Mouse (Mus musculus): Measurements from ENCODE around the gene Exog.

Gene Exog

DNA sequence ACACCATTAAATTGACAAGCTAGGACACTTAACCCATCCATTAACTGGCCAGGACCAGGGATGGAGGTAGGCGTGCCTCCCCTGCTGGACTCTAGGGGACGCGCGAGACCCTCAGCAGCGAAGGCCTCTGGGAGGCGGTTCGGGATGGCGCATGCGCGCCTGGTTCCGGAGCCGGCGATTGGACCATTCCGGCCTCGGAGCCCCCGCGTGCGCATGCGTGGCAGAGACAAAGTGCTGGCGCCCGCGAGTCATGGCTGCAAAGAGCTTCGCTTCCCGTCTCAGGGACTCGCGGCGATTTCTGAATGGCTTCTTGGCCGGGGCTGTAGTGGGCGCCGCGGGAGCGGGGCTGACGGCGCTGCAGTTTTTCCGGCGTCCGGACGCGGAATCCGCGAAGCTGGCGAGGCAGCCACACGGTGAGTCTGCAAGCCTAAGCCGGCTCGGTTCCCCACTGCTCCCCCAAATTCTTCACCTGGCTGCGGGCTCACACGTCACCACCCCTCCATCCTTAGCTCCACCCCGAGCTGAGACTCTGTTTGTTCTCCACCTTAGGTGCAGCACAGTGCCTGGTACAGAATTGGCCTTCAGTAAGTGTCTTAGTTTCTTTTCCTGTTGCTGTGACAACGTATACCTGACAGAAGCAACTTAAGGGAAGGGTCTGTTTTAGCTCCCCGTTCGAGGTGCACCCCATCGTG lies at the start of gene Exog:
Gene Exog, plus strand, starts transcription at position 206 of the 692 bp plus-strand sequence.
- DNase-seq: peak; percentile 99

GRCm38 (mm10) chr9:119401351-119401750 lies 43.4 kb upstream of the Exog start:
- DNase-seq: no peak

- peak; percentile 90 for DNase-seq
Measured at GRCm38 (mm10) chr9:119401801-119402214, 42.9 kb upstream of the Exog start, which contains the start of gene Acvr2b. Gene Acvr2b (plus strand): TSS chr9:119402118.

DNA sequence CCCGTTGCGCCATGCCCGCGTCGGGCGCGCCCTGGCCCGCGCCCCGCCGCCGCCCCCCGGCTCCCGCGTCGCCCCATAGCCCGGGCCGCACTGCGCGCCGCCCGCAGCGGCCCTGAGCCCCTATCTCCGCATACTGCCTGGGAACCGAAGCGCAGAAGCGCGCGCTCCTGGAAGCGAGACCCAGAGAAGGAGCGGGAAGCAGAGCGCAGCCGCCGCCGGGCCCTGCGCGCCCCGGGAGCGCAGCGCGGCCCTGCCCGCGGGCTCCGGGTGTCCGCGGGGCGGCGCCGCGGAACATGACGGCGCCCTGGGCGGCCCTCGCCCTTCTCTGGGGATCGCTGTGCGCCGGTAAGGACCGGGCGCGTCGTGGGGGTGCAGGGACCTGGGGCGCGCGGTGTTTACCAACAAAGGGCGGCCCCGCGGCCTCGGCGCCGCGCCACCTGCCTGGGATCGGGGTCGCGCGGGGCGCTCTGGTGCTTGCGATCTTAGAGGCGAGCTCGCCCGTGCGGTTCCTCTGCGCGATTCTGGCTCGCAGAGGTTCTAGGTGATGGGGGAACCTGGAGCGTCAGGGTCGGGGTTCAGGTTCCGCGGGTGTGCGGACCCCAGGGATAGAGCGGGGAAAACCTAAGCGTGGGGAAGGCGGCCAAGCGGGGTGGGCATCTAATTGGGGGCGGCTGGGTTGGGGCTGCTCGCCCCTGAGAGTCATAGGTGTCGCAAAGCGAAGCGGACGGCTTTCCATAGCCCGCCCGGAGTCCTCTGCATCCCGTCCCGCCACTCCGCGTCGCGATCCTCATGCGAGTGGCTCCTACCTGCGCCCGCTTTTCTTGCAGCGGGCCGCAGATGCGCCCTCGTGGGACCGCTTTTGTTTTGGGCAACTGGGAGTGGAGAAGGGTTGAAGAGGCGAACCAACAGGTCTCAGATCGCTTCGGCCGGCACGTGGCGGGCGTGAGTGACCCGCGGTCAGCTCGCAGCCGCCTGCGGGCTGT lies 42.2 kb upstream of the Exog start:
- peak; percentile 57 for DNase-seq

- DNase-seq: no peak
Measured at GRCm38 (mm10) chr9:119403236-119403641, 41.5 kb upstream of the Exog start.

GRCm38 (mm10) chr9:119404090-119404489 lies 40.7 kb upstream of the Exog start:
- DNase-seq: no peak

DNA sequence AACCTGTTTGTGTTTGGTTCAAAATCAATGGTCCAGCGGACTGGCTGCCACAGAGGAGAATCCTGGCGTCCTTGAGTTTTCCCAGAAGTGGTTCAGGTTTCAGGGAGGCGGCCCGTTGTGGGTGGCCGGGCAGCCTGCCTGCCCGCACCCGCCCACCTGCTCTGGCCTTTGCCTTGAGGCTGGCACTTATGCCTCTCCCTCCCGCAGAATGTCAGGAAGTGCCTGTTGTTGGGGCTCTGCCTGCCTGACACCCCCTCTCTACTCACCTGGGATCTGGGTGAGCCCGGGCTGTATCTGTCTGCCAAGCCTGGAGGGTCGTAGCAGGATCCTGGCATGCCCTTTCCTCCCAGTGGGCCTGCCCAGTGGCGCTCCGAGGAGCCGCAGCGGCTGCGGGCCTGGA lies 36.9 kb upstream of the Exog start:
- DNase-seq: no peak

- no peak for DNase-seq
Measured at GRCm38 (mm10) chr9:119408898-119409664, 35.7 kb upstream of the Exog start.

DNA sequence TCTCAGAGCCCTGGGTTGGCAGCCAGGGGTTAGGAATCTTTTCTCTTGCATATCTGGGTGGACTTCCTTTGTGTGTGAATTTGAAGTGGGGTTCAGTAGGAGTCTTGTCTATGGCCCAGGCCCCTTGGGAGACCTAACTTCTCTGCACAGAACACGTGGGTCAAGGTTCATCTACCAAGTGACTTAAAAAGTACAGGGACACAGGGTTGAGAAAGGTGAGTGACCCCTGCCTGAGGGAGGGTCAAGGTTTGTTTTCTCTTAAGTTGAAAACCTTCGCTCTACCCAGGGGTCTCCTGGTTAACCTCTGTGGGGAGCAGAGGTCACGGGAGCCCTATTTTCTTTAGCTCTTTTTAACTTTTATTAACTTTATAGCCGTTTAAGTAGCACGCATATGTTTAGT lies 34.9 kb upstream of the Exog start:
- no peak for DNase-seq

GRCm38 (mm10) chr9:119418025-119418424 lies 26.7 kb upstream of the Exog start:
- DNase-seq: no peak

- peak; percentile 53 for DNase-seq
Measured at GRCm38 (mm10) chr9:119419852-119420438, 24.8 kb upstream of the Exog start.

- no peak for DNase-seq
Measured at GRCm38 (mm10) chr9:119425217-119425975, 19.3 kb upstream of the Exog start.

DNA sequence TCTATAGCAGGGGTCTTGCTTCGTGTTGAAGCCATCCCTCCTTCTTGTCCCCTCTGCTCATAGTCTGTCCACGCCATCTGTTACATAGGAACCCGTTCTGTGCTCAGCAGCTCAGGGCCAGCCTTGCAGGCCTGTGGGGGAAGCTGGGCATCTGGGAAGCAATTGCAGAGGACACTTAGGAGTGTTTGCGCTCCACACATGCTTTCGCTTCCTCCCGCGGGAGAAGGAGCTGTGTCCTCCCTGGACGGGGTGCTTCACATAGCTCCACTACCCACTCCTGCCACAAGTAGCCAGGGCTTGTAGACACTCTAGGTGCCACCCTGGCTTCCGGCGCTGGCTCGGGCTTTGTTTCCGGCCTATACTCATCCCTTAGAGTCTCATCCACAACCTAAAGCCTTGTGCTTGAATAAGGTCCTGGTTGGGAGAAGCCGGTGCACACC lies 18.7 kb upstream of the Exog start:
- DNase-seq: no peak

- no peak for DNase-seq
Measured at GRCm38 (mm10) chr9:119426483-119426882, 18.3 kb upstream of the Exog start.

DNA sequence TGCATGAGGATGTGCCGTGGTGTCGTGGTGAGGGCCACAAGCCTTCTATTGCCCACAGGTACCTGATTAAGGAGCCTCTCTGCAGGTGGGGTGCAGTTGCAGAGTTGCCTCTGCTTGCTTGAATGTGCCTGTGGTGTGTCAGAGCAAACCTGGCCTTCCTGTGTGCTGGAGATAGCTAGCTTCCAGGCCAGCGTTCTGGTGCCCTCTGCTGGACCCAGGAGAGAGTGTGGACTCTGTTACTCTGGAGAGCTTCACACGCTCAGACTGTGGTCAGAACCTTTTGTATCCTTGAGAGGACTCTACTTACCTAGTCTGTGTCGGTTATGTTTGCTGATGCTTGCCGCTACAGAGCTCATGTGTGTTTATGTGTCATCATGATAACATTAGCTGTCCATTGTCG lies 14.4 kb upstream of the Exog start:
- DNase-seq: peak; percentile 78

- DNase-seq: no peak
Measured at GRCm38 (mm10) chr9:119435855-119436254, 8.9 kb upstream of the Exog start.

DNA sequence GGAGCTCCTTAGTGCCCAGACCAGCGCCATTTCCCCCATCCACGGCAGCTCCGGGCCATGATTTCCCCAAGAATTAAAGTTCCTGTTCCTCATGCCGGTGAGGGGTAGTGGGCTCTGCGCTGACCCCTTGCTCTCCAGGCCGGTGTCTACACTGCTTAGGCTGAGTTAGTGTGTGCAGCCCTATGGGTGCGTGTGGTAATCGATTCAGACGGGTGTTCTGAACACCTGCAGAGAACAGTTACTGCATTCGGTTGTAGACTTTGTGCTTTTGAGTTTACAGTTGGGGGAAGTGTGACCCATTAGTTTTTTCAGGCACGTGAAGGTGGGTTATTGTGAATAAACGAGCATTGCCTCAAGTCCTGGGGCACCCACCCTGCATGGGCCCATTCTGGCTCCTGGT lies 6.7 kb upstream of the Exog start:
- no peak for DNase-seq

DNA sequence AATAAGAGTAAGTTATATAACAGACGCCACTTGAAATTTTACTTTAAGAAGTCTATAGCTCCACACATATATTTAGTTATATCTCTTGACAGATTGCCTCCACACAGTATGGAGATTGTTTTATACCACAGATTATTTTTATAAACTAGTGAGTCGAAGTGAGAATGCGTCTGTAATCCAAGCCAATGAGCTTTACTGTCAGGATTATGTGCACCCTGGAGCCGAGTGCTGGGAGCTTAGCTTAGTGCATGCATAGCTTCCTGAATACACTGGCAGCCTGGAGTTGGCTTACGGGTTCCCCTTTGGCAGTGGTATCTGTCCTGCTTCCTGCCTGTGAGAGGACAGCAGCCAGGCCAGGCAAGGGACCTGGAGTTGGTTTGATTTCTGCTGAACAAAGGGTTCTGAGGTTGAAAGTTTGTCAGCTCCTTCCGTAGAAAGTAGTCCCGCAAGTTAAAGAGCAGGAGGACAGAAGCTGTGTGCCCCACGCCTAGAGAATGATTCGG lies 6.2 kb upstream of the Exog start:
- no peak for DNase-seq

- no peak for DNase-seq
Measured at GRCm38 (mm10) chr9:119445737-119446136, 994 bp downstream of the Exog start.

GRCm38 (mm10) chr9:119455967-119456366 lies 11.2 kb downstream of the Exog start:
- DNase-seq: no peak

GRCm38 (mm10) chr9:119457122-119457521 lies 12.4 kb downstream of the Exog start:
- DNase-seq: no peak

- DNase-seq: peak; percentile 41
Measured at GRCm38 (mm10) chr9:119460410-119460809, 15.7 kb downstream of the Exog start.
